Mouse (Mus musculus) stomach, embryonic 16.5 days (tissue): ENCODE measurements around the gene Gm21860. TPM values are rescaled to one million over a fixed set of nuclear protein-coding genes. Genes with fewer than 3 reads are reported as not detected.
"Not testable (repeated sequence)": the region's sequence is repeated elsewhere in the genome, so short reads cannot be mapped to it uniquely, and the experiment has no call there.

Experiments
- ATAC-seq: fragments of 200-750 bp; cut with Nextera tagmentation; 2 replicates; pipeline ENCODE4 v1.8.0; 2017; ENCODE audit warnings: moderate number of reproducible peaks, moderate TSS enrichment; ENCODE audit not compliant: insufficient read depth, low FRiP score
- H3K27ac ChIP-seq: fragments of 300-500 bp; sonication (generic); 2 replicates; pipeline ENCODE4 v1.5.1; 2014; ENCODE audit warnings: low read length
- H3K27me3 ChIP-seq: fragments of 300-500 bp; sonication (generic); 2 replicates; pipeline ENCODE4 v1.6.1; 2014; ENCODE audit warnings: low read length, control low read depth, mixed read lengths; ENCODE audit not compliant: control insufficient read depth, insufficient read depth
- H3K36me3 ChIP-seq: fragments of 300-500 bp; sonication (generic); 2 replicates; pipeline ENCODE4 v1.6.1; 2014; ENCODE audit warnings: low read length; ENCODE audit not compliant: control insufficient read depth, insufficient read depth
- H3K4me1 ChIP-seq: fragments of 300-500 bp; sonication (generic); 2 replicates; pipeline ENCODE4 v1.6.1; 2014; ENCODE audit warnings: low read length, control low read depth, mixed read lengths; ENCODE audit not compliant: control insufficient read depth, insufficient read depth
- H3K4me2 ChIP-seq: fragments of 300-500 bp; sonication (generic); 2 replicates; pipeline ENCODE4 v1.6.1; 2014; ENCODE audit warnings: low read depth, low read length, mixed read lengths
- H3K4me3 ChIP-seq: fragments of 300-500 bp; sonication (generic); replicated peaks from 2 replicates; pipeline ENCODE4 v1.5.1; 2014; ENCODE audit warnings: mild to moderate bottlenecking, low read length
- H3K9ac ChIP-seq: fragments of 300-500 bp; sonication (generic); 2 replicates; pipeline ENCODE4 v1.6.1; 2014; ENCODE audit warnings: low read length
- H3K9me3 ChIP-seq: fragments of 300-500 bp; sonication (generic); replicated peaks from 2 replicates; pipeline ENCODE4 v1.6.1; 2016; ENCODE audit warnings: low read length, control low read depth; ENCODE audit not compliant: control insufficient read depth
- WGBS: fragments of 180-500 bp; shearing (Covaris S2); extraction: QIAGEN DNeasy Blood & Tissue Kit; methylation state at CpG from one replicate; pipeline ENCODE4 v1.1.7; 2014; 5-methylcytosine and 5-hydroxymethylcytosine counted together
- polyA plus RNA-seq: library from polyadenylated mRNA; unstranded; fragments of >200 nt; fragmentation: Nextera tagmentation; extraction: Ambion mirVana; gene quantifications from 2 replicates; pipeline ENCODE4 v1.2.1, GENCODE M21; 2015

Gene Gm21860
- polyA plus RNA-seq, 1 experiment from 2014 or later: not detected

DNA sequence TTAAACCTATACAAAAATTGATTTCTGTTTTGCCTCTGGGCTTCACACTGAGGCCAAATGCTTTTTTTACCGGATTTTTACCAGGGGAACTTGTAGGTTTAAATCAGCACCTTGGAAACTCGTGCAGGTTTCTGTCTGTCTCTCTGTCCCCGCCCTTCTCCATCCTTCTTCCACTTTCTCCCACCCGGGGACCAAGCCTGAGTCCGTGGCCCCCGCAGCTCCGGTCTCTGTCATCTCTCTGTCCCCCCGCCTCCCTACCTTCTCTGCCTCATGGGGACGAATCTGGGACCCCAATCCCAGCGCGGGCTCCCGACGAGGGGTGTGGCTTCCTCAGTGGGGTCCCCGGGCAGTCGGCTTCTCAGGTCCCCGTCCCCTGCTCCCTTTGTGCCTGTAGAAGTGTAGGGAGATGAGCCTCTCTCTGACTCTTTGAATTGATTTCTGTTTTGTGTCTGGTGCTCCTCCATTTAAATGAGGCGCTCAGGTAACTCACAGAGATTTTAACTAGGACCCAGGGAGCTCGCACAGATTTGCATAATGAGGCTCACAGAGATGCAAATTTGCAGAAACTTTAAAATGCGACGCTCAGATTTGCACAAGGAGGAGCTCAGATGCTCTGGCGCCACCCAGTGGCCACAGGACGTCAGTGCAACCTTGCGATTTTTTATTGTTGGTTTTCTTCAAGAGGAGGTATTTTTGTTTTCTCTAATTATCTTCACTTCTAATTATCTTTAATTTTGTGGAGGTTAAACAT, 28.7 kb downstream of the Gm21860 start:
- not testable (repeated sequence) for ATAC-seq, H3K4me1 ChIP-seq, H3K4me3 ChIP-seq, H3K36me3 ChIP-seq, H3K9ac ChIP-seq, H3K4me2 ChIP-seq, H3K27ac ChIP-seq, H3K9me3 ChIP-seq, H3K27me3 ChIP-seq
- 79% methylated on average over 23 of the region's 23 CpGs for WGBS

DNA sequence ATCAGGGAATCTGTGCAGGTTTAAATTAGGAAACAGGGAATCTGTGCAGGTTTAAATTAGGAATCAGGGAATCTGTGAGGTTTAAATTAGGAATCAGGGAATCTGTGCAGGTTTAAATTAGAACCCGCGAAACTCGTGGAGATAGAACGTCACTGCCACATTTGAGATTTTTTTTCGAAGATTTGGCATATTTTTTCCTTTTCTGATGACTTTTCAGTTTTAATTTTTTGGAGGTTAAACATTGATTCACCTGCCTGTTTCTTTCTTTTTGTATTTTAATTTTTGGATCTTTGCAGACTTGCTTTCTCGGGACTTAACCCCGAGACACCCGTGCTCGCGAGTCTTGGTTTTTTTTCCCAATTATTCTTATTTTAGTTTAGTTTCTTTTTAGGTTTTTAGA, 29.5 kb downstream of the Gm21860 start:
- H3K4me2 ChIP-seq, H3K9ac ChIP-seq, ATAC-seq, H3K9me3 ChIP-seq, H3K27ac ChIP-seq, H3K4me3 ChIP-seq, H3K36me3 ChIP-seq, H3K4me1 ChIP-seq, H3K27me3 ChIP-seq: not testable (repeated sequence)
- 85% methylated on average over 10 of the region's 10 CpGs for WGBS

DNA sequence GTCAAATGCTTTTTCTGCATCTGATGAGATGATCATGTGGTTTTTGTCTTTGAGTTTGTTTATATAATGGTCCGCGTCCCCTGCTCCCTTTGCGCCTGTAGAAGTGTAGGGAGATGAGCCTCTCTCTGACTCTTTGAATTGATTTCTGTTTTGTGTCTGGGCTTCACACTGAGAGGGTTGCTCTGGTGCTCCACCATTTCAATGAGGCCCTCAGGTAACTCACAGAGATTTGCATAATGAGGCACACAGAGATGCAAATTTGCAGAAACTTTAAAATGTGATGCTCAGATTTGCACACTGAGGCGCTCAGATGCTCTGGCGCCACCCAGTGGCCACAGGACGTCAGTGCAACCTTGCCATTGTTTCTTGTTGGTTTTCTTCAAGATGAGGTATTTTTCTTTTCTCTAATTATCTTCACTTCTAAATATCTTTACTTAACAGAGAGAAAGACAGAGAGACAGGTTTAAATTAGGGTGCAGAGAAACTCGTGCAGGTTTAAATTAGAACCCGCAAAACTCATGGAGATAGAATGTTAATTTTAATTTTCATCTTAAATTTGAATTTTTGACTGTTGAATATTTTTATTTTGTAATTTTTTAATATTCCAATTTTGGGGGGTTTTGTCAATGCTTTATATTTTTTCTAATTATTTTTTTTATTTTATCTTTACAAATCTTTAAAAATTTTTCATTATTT, 30.5 kb downstream of the Gm21860 start:
- H3K4me1 ChIP-seq, H3K9ac ChIP-seq, H3K4me2 ChIP-seq, H3K9me3 ChIP-seq, H3K27me3 ChIP-seq, H3K36me3 ChIP-seq, H3K4me3 ChIP-seq, H3K27ac ChIP-seq: not testable (repeated sequence)
- ATAC-seq: peak; percentile 75
- 52% methylated on average over 8 of the region's 8 CpGs for WGBS

DNA sequence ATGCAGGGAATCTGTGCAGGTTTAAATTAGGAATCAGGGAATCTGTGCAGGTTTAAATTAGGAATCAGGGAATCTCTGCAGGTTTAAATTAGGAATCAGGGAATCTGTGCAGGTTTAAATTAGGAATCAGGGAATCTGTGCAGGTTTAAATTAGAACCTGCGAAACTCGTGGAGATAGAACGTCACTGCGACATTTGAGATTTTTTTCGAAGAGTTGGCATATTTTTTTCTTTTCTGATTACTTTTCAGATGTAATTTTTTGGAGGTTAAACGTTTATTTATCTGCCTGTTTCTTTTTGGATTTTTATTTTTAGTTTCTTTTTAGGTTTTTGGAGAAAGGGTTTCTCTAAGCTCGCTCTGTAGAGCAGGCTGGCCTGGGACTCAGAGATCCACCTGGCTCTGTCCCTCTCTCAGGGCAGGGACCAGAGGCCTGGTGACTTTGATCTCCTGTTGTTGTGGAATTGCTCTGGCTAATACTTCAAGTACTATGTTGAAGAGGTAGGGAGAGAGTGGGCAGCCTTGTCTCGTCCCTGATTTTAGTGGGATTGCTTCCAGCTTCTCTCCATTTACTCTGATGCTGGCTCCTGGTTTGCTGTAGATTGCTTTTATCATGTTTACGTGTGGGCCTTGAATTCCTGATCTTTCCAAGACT, 31.2 kb downstream of the Gm21860 start:
- H3K9me3 ChIP-seq, H3K36me3 ChIP-seq, H3K9ac ChIP-seq, H3K4me1 ChIP-seq, H3K4me3 ChIP-seq, H3K27ac ChIP-seq, H3K4me2 ChIP-seq, H3K27me3 ChIP-seq: not testable (repeated sequence)
- WGBS: 75% methylated on average over 9 of the region's 9 CpGs
- ATAC-seq: peak; percentile 62; the same call in 1 of the 2 replicates

DNA sequence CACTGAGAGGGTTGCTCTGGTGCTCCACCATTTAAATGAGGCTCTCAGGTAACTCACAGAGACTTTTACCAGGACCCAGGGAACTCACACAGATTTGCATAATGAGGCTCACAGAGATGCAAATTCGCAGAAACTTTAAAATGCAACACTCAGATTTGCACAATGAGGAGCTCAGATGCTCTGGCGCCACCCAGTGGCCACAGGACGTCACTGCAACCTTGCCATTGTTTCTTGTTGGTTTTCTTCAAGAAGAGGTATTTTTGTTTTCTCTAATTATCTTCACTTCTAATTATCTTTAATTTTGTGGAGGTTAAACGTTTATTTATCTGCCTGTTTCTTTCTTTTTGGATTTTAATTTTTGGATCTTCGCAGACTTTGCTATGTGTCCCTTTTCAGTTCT, 34.1 kb downstream of the Gm21860 start:
- H3K27me3 ChIP-seq, H3K36me3 ChIP-seq, H3K9me3 ChIP-seq, H3K4me3 ChIP-seq, ATAC-seq, H3K4me1 ChIP-seq, H3K9ac ChIP-seq, H3K4me2 ChIP-seq, H3K27ac ChIP-seq: not testable (repeated sequence)
- 37% methylated on average over 5 of the region's 5 CpGs for WGBS

DNA sequence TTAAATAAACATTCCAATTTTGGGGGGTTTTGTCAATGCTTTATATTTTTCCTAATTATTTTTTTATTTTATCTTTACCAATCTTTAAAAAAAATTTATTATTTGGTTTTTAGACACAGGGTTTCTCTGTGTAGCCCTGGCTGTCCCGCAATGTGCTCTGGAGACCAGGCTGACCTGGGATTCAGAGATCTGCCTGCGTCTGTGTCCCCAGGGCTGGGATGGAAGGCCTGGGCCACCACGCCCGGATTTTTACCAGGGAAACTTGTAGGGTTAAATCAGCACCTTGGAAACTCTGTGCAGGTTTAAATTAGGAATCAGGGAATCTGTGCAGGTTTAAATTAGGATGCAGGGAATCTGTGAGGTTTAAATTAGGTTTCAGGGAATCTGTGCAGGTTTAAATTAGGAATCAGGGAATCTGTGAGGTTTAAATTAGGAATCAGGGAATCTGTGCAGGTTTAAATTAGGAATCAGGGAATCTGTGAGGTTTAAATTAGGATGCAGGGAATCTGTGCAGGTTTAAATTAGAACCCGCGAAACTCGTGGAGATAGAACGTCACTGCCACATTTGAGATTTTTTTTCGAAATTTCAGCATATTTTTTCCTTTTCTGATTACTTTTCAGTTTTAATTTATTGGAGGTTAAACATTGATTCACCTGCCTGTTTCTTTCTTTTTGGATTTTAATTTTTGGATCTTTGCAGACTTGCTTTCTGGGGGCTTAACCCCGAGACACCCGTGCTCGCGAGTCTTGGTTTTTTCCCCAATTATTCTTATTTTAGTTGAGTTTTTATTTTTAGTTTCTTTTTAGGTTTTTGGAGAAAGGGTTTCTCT, 35.0 kb downstream of the Gm21860 start:
- not testable (repeated sequence) for H3K27me3 ChIP-seq, ATAC-seq, H3K4me1 ChIP-seq, H3K36me3 ChIP-seq, H3K4me3 ChIP-seq, H3K9me3 ChIP-seq, H3K27ac ChIP-seq, H3K9ac ChIP-seq, H3K4me2 ChIP-seq
- WGBS: 83% methylated on average over 13 of the region's 13 CpGs

DNA sequence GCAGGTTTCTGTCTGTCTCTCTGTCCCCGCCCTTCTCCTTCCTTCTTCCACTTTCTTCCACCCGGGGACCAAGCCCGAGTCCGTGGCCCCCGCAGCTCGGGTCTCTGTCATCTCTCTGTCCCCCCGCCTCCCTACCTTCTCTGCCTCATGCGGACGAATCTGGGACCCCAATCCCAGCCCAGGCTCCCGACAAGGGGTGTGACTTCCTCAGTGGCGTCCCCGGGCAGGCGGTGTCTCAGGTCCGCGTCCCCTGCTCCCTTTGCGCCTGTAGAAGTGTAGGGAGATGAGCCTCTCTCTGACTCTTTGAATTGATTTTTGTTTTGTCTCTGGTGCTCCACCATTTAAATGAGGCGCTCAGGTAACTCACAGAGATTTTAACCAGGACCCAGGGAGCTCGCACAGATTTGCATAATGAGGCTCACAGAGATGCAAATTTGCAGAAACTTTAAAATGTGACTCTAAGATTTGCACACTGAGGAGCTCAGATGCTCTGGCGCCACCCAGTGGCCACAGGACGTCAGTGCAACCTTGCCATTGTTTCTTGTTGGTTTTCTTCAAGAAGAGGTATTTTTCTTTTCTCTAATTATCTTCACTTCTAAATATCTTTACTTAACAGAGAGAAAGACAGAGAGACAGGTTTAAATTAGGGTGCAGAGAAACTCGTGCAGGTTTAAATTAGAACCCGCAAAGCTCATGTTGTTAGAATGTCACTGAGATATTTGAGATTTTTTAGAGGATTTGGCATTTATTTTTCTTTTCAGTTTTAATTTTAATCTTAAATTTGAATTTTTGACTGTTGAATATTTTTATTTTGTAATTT, 35.8 kb downstream of the Gm21860 start:
- not testable (repeated sequence) for H3K36me3 ChIP-seq, H3K4me2 ChIP-seq, H3K9ac ChIP-seq, H3K9me3 ChIP-seq, H3K4me3 ChIP-seq, H3K4me1 ChIP-seq, H3K27ac ChIP-seq, H3K27me3 ChIP-seq
- 69% methylated on average over 21 of the region's 22 CpGs for WGBS
- peak; percentile 84 for ATAC-seq

DNA sequence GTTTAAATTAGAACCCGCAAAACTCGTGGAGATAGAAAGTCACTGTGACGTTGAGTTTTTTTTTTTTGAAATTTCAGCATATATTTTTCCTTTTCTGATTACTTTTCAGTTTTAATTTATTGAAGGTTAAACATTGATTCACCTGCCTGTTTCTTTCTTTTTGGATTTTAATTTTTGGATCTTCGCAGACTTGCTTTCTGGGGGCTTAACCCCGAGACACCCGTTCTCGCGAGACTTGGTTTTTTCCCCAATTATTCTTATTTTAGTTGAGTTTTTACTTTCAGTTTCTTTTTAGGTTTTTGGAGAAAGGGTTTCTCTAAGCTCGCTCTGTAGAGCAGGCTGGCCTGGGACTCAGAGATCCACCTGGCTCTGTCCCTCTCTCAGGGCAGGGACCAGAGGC, 36.6 kb downstream of the Gm21860 start:
- H3K4me3 ChIP-seq, H3K4me1 ChIP-seq, H3K4me2 ChIP-seq, H3K36me3 ChIP-seq, H3K9ac ChIP-seq, H3K27ac ChIP-seq, H3K9me3 ChIP-seq, H3K27me3 ChIP-seq, ATAC-seq: not testable (repeated sequence)
- 87% methylated on average over 9 of the region's 9 CpGs for WGBS
